Mouse (Mus musculus) neural tube, embryonic 15.5 days (tissue): ENCODE results near the gene Tescl. TPM values are rescaled to one million over a fixed set of nuclear protein-coding genes. Genes with fewer than 3 reads are reported as not detected.

Source experiments
- microRNA-seq: library from miRNA; unstranded; fragments of <30 nt; microRNA quantifications from one replicate; pipeline ENCODE4, GENCODE M21; 2017
- polyA plus RNA-seq: library from polyadenylated mRNA; unstranded; fragments of >200 nt; fragmentation: Nextera tagmentation; extraction: Ambion mirVana; gene quantifications from 2 replicates; pipeline ENCODE4 v1.2.1, GENCODE M21; 2015

The Tescl gene
- polyA plus RNA-seq, 1 experiment from 2014 or later, result 0.24 TPM

Small RNA genes within 50 kb of the gene (microRNA-seq; reads per million reads assigned to microRNA genes)
- not detected for gene Gm27592

Other genes starting within 250 kb of the Tescl start
- 10.4 and 12.2 TPM in 2 replicates for gene Zfp112, start 221.6 kb downstream of the Tescl start, polyA plus RNA-seq
- gene Zfp235, start 199.8 kb downstream of the Tescl start, polyA plus RNA-seq, result 24.4 and 24.7 TPM in 2 replicates
- gene Zfp114, start 158.9 kb downstream of the Tescl start, polyA plus RNA-seq, result 5.3 and 6.2 TPM in 2 replicates
- gene Zfp111, start 122.5 kb downstream of the Tescl start, polyA plus RNA-seq, result 5.1 and 5.9 TPM in 2 replicates
- 4.4 and 4.5 TPM in 2 replicates for gene Zfp109, start 96.4 kb downstream of the Tescl start, polyA plus RNA-seq
- gene Zfp108, start 79.1 kb downstream of the Tescl start, polyA plus RNA-seq, result 6.0 and 6.9 TPM in 2 replicates
- gene Zfp93, start 63.5 kb downstream of the Tescl start, polyA plus RNA-seq, result 6.3 and 8.8 TPM in 2 replicates
- 42.0 and 44.7 TPM in 2 replicates for gene Zfp61, start 32.7 kb downstream of the Tescl start, polyA plus RNA-seq
- gene Zfp94, start 17.3 kb downstream of the Tescl start, polyA plus RNA-seq, result 20.0 and 20.2 TPM in 2 replicates
- gene Lypd5, start 15.3 kb upstream of the Tescl start, polyA plus RNA-seq, result 0.06 TPM in 1 of 2 replicates, not detected in the other
- gene Kcnn4, start 36.3 kb upstream of the Tescl start, polyA plus RNA-seq, result 3.0 and 11.2 TPM in 2 replicates
- 34.4 and 38.3 TPM in 2 replicates for gene Smg9, start 65.7 kb upstream of the Tescl start, polyA plus RNA-seq
- gene Irgc1, start 118.4 kb upstream of the Tescl start, polyA plus RNA-seq, result not detected in 2 replicates
- 1.7 and 4.6 TPM in 2 replicates for gene Plaur, start 128.5 kb upstream of the Tescl start, polyA plus RNA-seq
- gene Cadm4, start 148.1 kb upstream of the Tescl start, polyA plus RNA-seq, result 67.2 and 90.6 TPM in 2 replicates
- gene Zfp428, start 173.1 kb upstream of the Tescl start, polyA plus RNA-seq, result 215 and 282 TPM in 2 replicates
- gene AC161166.1, start 178.5 kb upstream of the Tescl start, polyA plus RNA-seq, result 0.98 and 1.2 TPM in 2 replicates
- 18.8 and 21.1 TPM in 2 replicates for gene Irgq, start 196.8 kb upstream of the Tescl start, polyA plus RNA-seq
- 0.51 TPM in 1 of 2 replicates, not detected in the other for gene Pinlyp, start 212.2 kb upstream of the Tescl start, polyA plus RNA-seq
- 60.2 and 75.0 TPM in 2 replicates for gene Xrcc1, start 212.4 kb upstream of the Tescl start, polyA plus RNA-seq